Mouse (Mus musculus) thymus, adult 2 months (tissue): ENCODE data around the gene Msl3.

Experiments used
- CTCF ChIP-seq: fragments of 200-500 bp; IDR thresholded peaks from 2 replicates; pipeline ENCODE4 v1.5.1; 2012; ENCODE audit warnings: mild to moderate bottlenecking, control low read depth, low read length, moderate library complexity, borderline replicate concordance; ENCODE audit not compliant: control insufficient read depth, poor library complexity, insufficient read depth; ENCODE audit errors: extremely low read depth
- POLR2A ChIP-seq: fragments of 200-500 bp; IDR thresholded peaks from 2 replicates; pipeline ENCODE4 v1.6.1; 2012; ENCODE audit warnings: mild to moderate bottlenecking, low read length, control low read depth, moderate library complexity; ENCODE audit not compliant: control insufficient read depth, poor library complexity, insufficient read depth; ENCODE audit errors: extremely low read depth

DNA sequence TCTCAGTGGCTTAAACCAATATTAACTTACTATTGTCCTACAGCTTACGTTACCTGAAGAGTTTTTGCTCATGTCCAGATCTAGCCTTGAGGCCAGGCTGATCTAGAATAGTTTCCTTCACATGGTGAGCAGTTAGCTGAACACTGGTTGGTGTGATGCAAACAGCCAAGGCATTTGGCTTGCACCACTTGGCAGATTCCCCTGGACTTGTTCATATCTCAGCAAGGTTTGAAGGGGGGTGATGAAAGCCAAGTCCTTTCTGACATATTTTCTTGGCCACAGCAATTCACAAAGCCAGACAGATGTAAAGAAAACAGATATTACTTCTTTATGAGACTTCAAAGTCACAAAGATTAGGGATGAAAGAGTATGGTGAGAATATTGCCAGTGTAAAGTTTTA lies 30.2 kb downstream of the Msl3 start:
- TF ChIP-seq CTCF (no peak), POLR2A (no peak)
